Mouse (Mus musculus) erythroblast, embryonic 14.5 days (primary cell): ENCODE measurements around the gene Cmtm2a. TPM values are rescaled to one million over a fixed set of nuclear protein-coding genes. Genes with fewer than 3 reads are reported as not detected.

ENCODE experiments used
- H3K27me3 ChIP-seq: 2 replicates; pipeline ENCODE4 v1.6.1; 2012; ENCODE audit warnings: inconsistent platforms; ENCODE audit not compliant: control insufficient read depth
- H3K36me3 ChIP-seq: 2 replicates; pipeline ENCODE4 v1.6.1; 2012; ENCODE audit warnings: mild to moderate bottlenecking, inconsistent platforms; ENCODE audit not compliant: control insufficient read depth
- H3K4me1 ChIP-seq: 2 replicates; pipeline ENCODE4 v1.6.1; 2012; ENCODE audit warnings: inconsistent platforms; ENCODE audit not compliant: control insufficient read depth
- H3K4me3 ChIP-seq: replicated peaks from 2 replicates; pipeline ENCODE3; 2012; ENCODE audit warnings: moderate library complexity, mild to moderate bottlenecking, inconsistent platforms
- H3K9me3 ChIP-seq: 2 replicates; pipeline ENCODE4 v1.6.1; 2012; ENCODE audit warnings: low read length, inconsistent platforms, mixed read lengths; ENCODE audit not compliant: control insufficient read depth
- GATA1 ChIP-seq: IDR thresholded peaks from 2 replicates; pipeline ENCODE4 v1.6.1; 2012; ENCODE audit warnings: low read length, inconsistent platforms, mixed read lengths
- TAL1 ChIP-seq: IDR thresholded peaks from 3 replicates; pipeline ENCODE4 v1.6.1; 2012; ENCODE audit warnings: low read length, inconsistent platforms, mixed read lengths
- polyA plus RNA-seq: library from polyadenylated mRNA; stranded (reverse); fragments of >175 nt; gene quantifications from 2 replicates; pipeline ENCODE4 v1.2.3, GENCODE M21; 2012

Gene Cmtm2a
- polyA plus RNA-seq, 1 experiment, result not detected

GRCm38 (mm10) chr8:104234573-104234972 is 58.4 kb downstream of the Cmtm2a start:
- H3K27me3 ChIP-seq, result no peaks in the 10 kb centered on the region
- peaks cover 5% of the 10 kb centered on the region; the same call in 1 of the 2 replicates for H3K9me3 ChIP-seq
- peaks cover 17% of the 10 kb centered on the region for H3K4me1 ChIP-seq
- no peak for TF ChIP-seq GATA1
- no peak for TF ChIP-seq TAL1
- H3K36me3 ChIP-seq, result peaks cover 43% of the 10 kb centered on the region
- no peak overlapping the region for H3K4me3 ChIP-seq

- Histone ChIP-seq H3K27me3 (no peaks in the 10 kb centered on the region), H3K4me3 (no peak overlapping the region), H3K4me1 (peaks cover 11% of the 10 kb centered on the region), H3K9me3 (peaks cover 5% of the 10 kb centered on the region; the same call in 1 of the 2 replicates), H3K36me3 (peaks cover 48% of the 10 kb centered on the region)
- TF ChIP-seq GATA1 (no peak), TAL1 (no peak)
Observed at GRCm38 (mm10) chr8:104232919-104233318, 60.1 kb downstream of the Cmtm2a start.

- Histone ChIP-seq H3K4me1 (peaks cover 11% of the 10 kb centered on the region), H3K27me3 (no peaks in the 10 kb centered on the region), H3K36me3 (peaks cover 52% of the 10 kb centered on the region), H3K9me3 (peaks cover 5% of the 10 kb centered on the region; the same call in 1 of the 2 replicates), H3K4me3 (no peak overlapping the region)
- TF ChIP-seq TAL1 (no peak), GATA1 (no peak)
Observed at GRCm38 (mm10) chr8:104232039-104232438, 60.9 kb downstream of the Cmtm2a start.

Other genes starting within 250 kb of the Cmtm2a start
- gene Cdh5, start 191.6 kb downstream of the Cmtm2a start, polyA plus RNA-seq, result 0.10 and 0.64 TPM in 2 replicates
- gene Bean1, start 122.7 kb downstream of the Cmtm2a start, polyA plus RNA-seq, result not detected in 2 replicates
- 0.19 and 0.23 TPM in 2 replicates for gene Tk2, start 44.6 kb downstream of the Cmtm2a start, polyA plus RNA-seq
- gene Cklf, start 42.3 kb downstream of the Cmtm2a start, polyA plus RNA-seq, result 0.07 TPM in 1 of 2 replicates, not detected in the other
- not detected in 2 replicates for gene Gm45711, start 16.9 kb upstream of the Cmtm2a start, polyA plus RNA-seq
- not detected in 2 replicates for gene Cmtm1, start 17.0 kb upstream of the Cmtm2a start, polyA plus RNA-seq
- not detected in 2 replicates for gene Gm11020, start 28.4 kb upstream of the Cmtm2a start, polyA plus RNA-seq
- gene Cmtm2b, start 29.0 kb upstream of the Cmtm2a start, polyA plus RNA-seq, result not detected in 2 replicates
- gene Cmtm3, start 46.2 kb upstream of the Cmtm2a start, polyA plus RNA-seq, result 0.26 and 0.44 TPM in 2 replicates
- gene Cmtm4, start 102.6 kb upstream of the Cmtm2a start, polyA plus RNA-seq, result 0.01 and 0.02 TPM in 2 replicates
- 1.1 and 1.4 TPM in 2 replicates for gene Dync1li2, start 149.9 kb upstream of the Cmtm2a start, polyA plus RNA-seq
- not detected in 2 replicates for gene Terb1, start 216.7 kb upstream of the Cmtm2a start, polyA plus RNA-seq
- 0.29 and 0.39 TPM in 2 replicates for gene Nae1, start 241.5 kb upstream of the Cmtm2a start, polyA plus RNA-seq
- not detected in 2 replicates for gene Car7, start 241.5 kb upstream of the Cmtm2a start, polyA plus RNA-seq